Mouse (Mus musculus): ENCODE results near the gene Gm21972.

Gm21972 gene

GRCm38 (mm10) chr1:86133337-86133736, at the start of gene Gm21972:
TSS of gene Gm21972 (plus strand) at chr1:86133637.
- DNase-seq (ENCODE audit: low read depth, low spot score): no peak

GRCm38 (mm10) chr1:86094413-86094812, 39.0 kb upstream of the Gm21972 start:
- DNase-seq (ENCODE audit: low read depth, low spot score): no peak

GRCm38 (mm10) chr1:86105054-86105453, 28.4 kb upstream of the Gm21972 start:
- DNase-seq (ENCODE audit: low read depth, low spot score): peak; percentile 7

- no peak for DNase-seq (ENCODE audit: low read depth, low spot score)
Observed at GRCm38 (mm10) chr1:86111779-86112178, 21.7 kb upstream of the Gm21972 start, which contains the start of gene Htr2b. TSS of gene Htr2b (minus strand) at chr1:86111970.

GRCm38 (mm10) chr1:86114141-86114540, 19.3 kb upstream of the Gm21972 start:
- DNase-seq (ENCODE audit: low read depth, low spot score): no peak

GRCm38 (mm10) chr1:86119549-86119948, 13.9 kb upstream of the Gm21972 start:
- DNase-seq (ENCODE audit: low read depth, low spot score): no peak

- DNase-seq (ENCODE audit: low read depth, low spot score): no peak
Observed at GRCm38 (mm10) chr1:86126036-86126435, 7.4 kb upstream of the Gm21972 start.

GRCm38 (mm10) chr1:86135315-86135714, 1.9 kb downstream of the Gm21972 start:
- no peak for DNase-seq (ENCODE audit: low read depth, low spot score)

- DNase-seq (ENCODE audit: low read depth, low spot score): no peak
Observed at GRCm38 (mm10) chr1:86141081-86141480, 7.6 kb downstream of the Gm21972 start.

GRCm38 (mm10) chr1:86143165-86143564, 9.7 kb downstream of the Gm21972 start:
- no peak for DNase-seq (ENCODE audit: low read depth, low spot score)

GRCm38 (mm10) chr1:86144001-86144944, 10.8 kb downstream of the Gm21972 start:
- DNase-seq (ENCODE audit: low read depth, low spot score): no peak

- no peak for DNase-seq (ENCODE audit: low read depth, low spot score)
Observed at GRCm38 (mm10) chr1:86146293-86146692, 12.9 kb downstream of the Gm21972 start.

GRCm38 (mm10) chr1:86147557-86147956, 14.1 kb downstream of the Gm21972 start:
- no peak for DNase-seq (ENCODE audit: low read depth, low spot score)

- no peak for DNase-seq (ENCODE audit: low read depth, low spot score)
Observed at GRCm38 (mm10) chr1:86148161-86148560, 14.7 kb downstream of the Gm21972 start.

GRCm38 (mm10) chr1:86150929-86151328, 17.5 kb downstream of the Gm21972 start:
- no peak for DNase-seq (ENCODE audit: low read depth, low spot score)

GRCm38 (mm10) chr1:86151376-86151775, 17.9 kb downstream of the Gm21972 start:
- DNase-seq (ENCODE audit: low read depth, low spot score): no peak

- no peak for DNase-seq (ENCODE audit: low read depth, low spot score)
Observed at GRCm38 (mm10) chr1:86152618-86153017, 19.2 kb downstream of the Gm21972 start.

GRCm38 (mm10) chr1:86154133-86154823, 20.8 kb downstream of the Gm21972 start, which contains the start of gene Armc9:
TSS of gene Armc9 (plus strand) at chr1:86154780.
- peak; percentile 95 for DNase-seq (ENCODE audit: low read depth, low spot score)

GRCm38 (mm10) chr1:86154824-86155164, 21.4 kb downstream of the Gm21972 start:
- no peak for DNase-seq (ENCODE audit: low read depth, low spot score)

GRCm38 (mm10) chr1:86156075-86156474, 22.6 kb downstream of the Gm21972 start:
- DNase-seq (ENCODE audit: low read depth, low spot score): no peak

GRCm38 (mm10) chr1:86156595-86156994, 23.2 kb downstream of the Gm21972 start:
- DNase-seq (ENCODE audit: low read depth, low spot score): no peak

- DNase-seq (ENCODE audit: low read depth, low spot score): no peak
Observed at GRCm38 (mm10) chr1:86160059-86160458, 26.6 kb downstream of the Gm21972 start.

GRCm38 (mm10) chr1:86160479-86160878, 27.0 kb downstream of the Gm21972 start:
- no peak for DNase-seq (ENCODE audit: low read depth, low spot score)
